Mouse (Mus musculus): ENCODE measurements around the gene Phka1.
A peak's percentile ranks its signal among the peaks of the same experiment; 100 is the strongest.
"Not testable (repeated sequence)": the region's sequence is repeated elsewhere in the genome, so short reads cannot be mapped to it uniquely, and the experiment has no call there.

Gene Phka1

GRCm38 (mm10) chrX:102643823-102644572 is at the start of gene Phka1:
Gene Phka1 (minus strand): TSS chrX:102644246.
- DNase-seq (ENCODE audit: low spot score), result peak; percentile 91

- peak; percentile 47 for DNase-seq (ENCODE audit: low spot score)
Observed at GRCm38 (mm10) chrX:102689252-102689651, 45.2 kb upstream of the Phka1 start.

GRCm38 (mm10) chrX:102686872-102687271 is 42.8 kb upstream of the Phka1 start, which contains the start of gene Gm3880:
Gene Gm3880 (minus strand): TSS chrX:102686972.
- DNase-seq (ENCODE audit: low spot score), result not testable (repeated sequence)

GRCm38 (mm10) chrX:102684706-102685105 is 40.7 kb upstream of the Phka1 start:
- DNase-seq (ENCODE audit: low spot score), result not testable (repeated sequence)

GRCm38 (mm10) chrX:102666641-102667040 is 22.6 kb upstream of the Phka1 start:
- no peak for DNase-seq (ENCODE audit: low spot score)

GRCm38 (mm10) chrX:102660712-102661111 is 16.7 kb upstream of the Phka1 start:
- peak; percentile 38 for DNase-seq (ENCODE audit: low spot score)

GRCm38 (mm10) chrX:102645691-102646090 is 1.6 kb upstream of the Phka1 start:
- no peak for DNase-seq (ENCODE audit: low spot score)

GRCm38 (mm10) chrX:102645146-102645545 is 1.1 kb upstream of the Phka1 start:
- no peak for DNase-seq (ENCODE audit: low spot score)

GRCm38 (mm10) chrX:102644573-102644951 is 516 bp upstream of the Phka1 start:
- DNase-seq (ENCODE audit: low spot score), result no peak

- DNase-seq (ENCODE audit: low spot score), result no peak
Observed at GRCm38 (mm10) chrX:102601269-102601668, 42.8 kb downstream of the Phka1 start.

GRCm38 (mm10) chrX:102588560-102588959 is 55.5 kb downstream of the Phka1 start:
- DNase-seq (ENCODE audit: low spot score), result no peak

- no peak for DNase-seq (ENCODE audit: low spot score)
Observed at GRCm38 (mm10) chrX:102571186-102571585, 72.9 kb downstream of the Phka1 start.

- peak; percentile 41 for DNase-seq (ENCODE audit: low spot score)
Observed at GRCm38 (mm10) chrX:102556906-102557305, 87.1 kb downstream of the Phka1 start.

GRCm38 (mm10) chrX:102509205-102509604 is 134.8 kb downstream of the Phka1 start:
- DNase-seq (ENCODE audit: low spot score), result no peak

GRCm38 (mm10) chrX:102504644-102505481 is 139.2 kb downstream of the Phka1 start, which contains the start of gene Hdac8:
Gene Hdac8 (minus strand): TSS chrX:102505359.
- DNase-seq (ENCODE audit: low spot score), result peak; percentile 44

- no peak for DNase-seq (ENCODE audit: low spot score)
Observed at GRCm38 (mm10) chrX:102504179-102504578, 139.9 kb downstream of the Phka1 start.

GRCm38 (mm10) chrX:102493992-102494730 is 149.9 kb downstream of the Phka1 start:
- DNase-seq (ENCODE audit: low spot score), result no peak

- no peak for DNase-seq (ENCODE audit: low spot score)
Observed at GRCm38 (mm10) chrX:102485575-102485974, 158.5 kb downstream of the Phka1 start.

GRCm38 (mm10) chrX:102479665-102480064 is 164.4 kb downstream of the Phka1 start:
- no peak for DNase-seq (ENCODE audit: low spot score)

GRCm38 (mm10) chrX:102478965-102479364 is 165.1 kb downstream of the Phka1 start:
- no peak for DNase-seq (ENCODE audit: low spot score)

GRCm38 (mm10) chrX:102478481-102478880 is 165.6 kb downstream of the Phka1 start:
- no peak for DNase-seq (ENCODE audit: low spot score)

GRCm38 (mm10) chrX:102476784-102477183 is 167.3 kb downstream of the Phka1 start:
- DNase-seq (ENCODE audit: low spot score), result peak; percentile 80

Data from testis, postnatal 10 days (tissue).